Mouse (Mus musculus) limb, embryonic 10.5 days (tissue): ENCODE measurements around the gene Antxr2. TPM values are rescaled to one million over a fixed set of nuclear protein-coding genes. Genes with fewer than 3 reads are reported as not detected.

Experiments used
- DNase-seq: peaks from one replicate; pipeline ENCODE4 v3.0.0-alpha.2; 2017; ENCODE audit warnings: low spot score
- H3K27ac ChIP-seq: fragments of 300-500 bp; sonication (generic); 2 replicates; pipeline ENCODE4 v1.5.1; 2016; ENCODE audit warnings: mild to moderate bottlenecking
- H3K27me3 ChIP-seq: fragments of 300-500 bp; sonication (generic); 2 replicates; pipeline ENCODE4 v1.6.1; 2016; ENCODE audit warnings: low read depth, mild to moderate bottlenecking; ENCODE audit not compliant: poor library complexity, severe bottlenecking
- H3K36me3 ChIP-seq: fragments of 300-500 bp; sonication (generic); 2 replicates; pipeline ENCODE4 v1.6.1; 2016; ENCODE audit warnings: mild to moderate bottlenecking, moderate library complexity
- H3K4me1 ChIP-seq: fragments of 300-500 bp; sonication (generic); 2 replicates; pipeline ENCODE4 v1.6.1; 2016
- H3K4me3 ChIP-seq: fragments of 300-500 bp; sonication (generic); 2 replicates; pipeline ENCODE4 v1.5.1; 2016; ENCODE audit warnings: mild to moderate bottlenecking, moderate library complexity
- H3K9me3 ChIP-seq: fragments of 300-500 bp; sonication (generic); replicated peaks from 2 replicates; pipeline ENCODE4 v1.6.1; 2016; ENCODE audit warnings: mild to moderate bottlenecking
- WGBS: fragments of 180-500 bp; shearing (Covaris S2); methylation state at CpG from one replicate; pipeline ENCODE4 v1.1.7; 2016; 5-methylcytosine and 5-hydroxymethylcytosine counted together
- polyA plus RNA-seq: library from polyadenylated mRNA; unstranded; fragments of >200 nt; fragmentation: Nextera tagmentation; extraction: Ambion mirVana; gene quantifications from 2 replicates; pipeline ENCODE4 v1.2.1, GENCODE M21; 2016

The Antxr2 gene
- polyA plus RNA-seq, 1 experiment from 2014 or later = 22.3 TPM

DNA sequence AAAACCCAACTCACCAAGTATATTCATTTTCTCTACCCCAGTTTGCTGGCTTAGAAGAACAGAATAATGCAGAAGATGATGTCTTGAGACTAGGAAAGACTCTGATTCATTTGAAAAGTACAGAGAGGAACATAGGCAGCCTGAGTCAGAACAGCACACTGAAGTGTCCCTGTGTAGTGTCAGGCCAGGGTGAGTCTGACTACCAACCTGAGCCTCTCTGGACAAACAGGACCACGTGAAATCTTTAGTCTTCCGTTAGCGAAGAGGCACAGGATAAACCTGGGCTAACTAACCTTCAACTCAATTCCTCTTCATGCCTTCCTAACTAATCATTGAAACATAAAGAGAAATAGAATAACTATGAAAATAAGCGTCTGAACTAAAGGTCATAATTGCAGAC is 9.3 kb downstream of the Antxr2 start:
- no peak overlapping the region for H3K4me3 ChIP-seq
- H3K36me3 ChIP-seq = peaks cover 75% of the 10 kb centered on the region
- no peaks in the 10 kb centered on the region for H3K27me3 ChIP-seq
- no peak for DNase-seq
- no peaks in the 10 kb centered on the region for H3K9me3 ChIP-seq
- 90% methylated on average over 4 of the region's 4 CpGs for WGBS
- H3K27ac ChIP-seq = no peak overlapping the region
- H3K4me1 ChIP-seq = no peaks in the 10 kb centered on the region

DNA sequence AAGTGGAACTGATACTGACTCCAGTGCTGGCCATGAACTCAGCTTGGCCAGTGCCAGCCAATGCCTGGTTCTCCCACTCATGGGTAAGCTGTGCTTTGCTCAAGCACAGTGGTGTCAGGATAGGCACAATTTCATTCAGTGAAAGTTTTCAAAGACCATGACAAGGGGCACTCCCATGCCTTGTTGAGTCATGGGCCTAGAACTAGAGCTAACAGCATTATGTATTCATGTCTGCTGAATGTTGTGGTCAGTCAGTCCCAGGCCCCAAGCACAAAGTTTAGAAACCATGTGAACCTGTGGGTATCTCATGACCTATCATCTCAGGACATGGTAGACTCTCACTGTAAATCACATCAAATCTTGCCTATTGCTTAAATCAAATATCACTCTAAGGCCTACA is 10.2 kb downstream of the Antxr2 start:
- H3K9me3 ChIP-seq = no peaks in the 10 kb centered on the region
- no peak for DNase-seq
- no peaks in the 10 kb centered on the region for H3K4me1 ChIP-seq
- no peak overlapping the region for H3K27ac ChIP-seq
- H3K36me3 ChIP-seq = peaks cover 74% of the 10 kb centered on the region
- no peak overlapping the region for H3K4me3 ChIP-seq
- no peaks in the 10 kb centered on the region for H3K27me3 ChIP-seq

DNA sequence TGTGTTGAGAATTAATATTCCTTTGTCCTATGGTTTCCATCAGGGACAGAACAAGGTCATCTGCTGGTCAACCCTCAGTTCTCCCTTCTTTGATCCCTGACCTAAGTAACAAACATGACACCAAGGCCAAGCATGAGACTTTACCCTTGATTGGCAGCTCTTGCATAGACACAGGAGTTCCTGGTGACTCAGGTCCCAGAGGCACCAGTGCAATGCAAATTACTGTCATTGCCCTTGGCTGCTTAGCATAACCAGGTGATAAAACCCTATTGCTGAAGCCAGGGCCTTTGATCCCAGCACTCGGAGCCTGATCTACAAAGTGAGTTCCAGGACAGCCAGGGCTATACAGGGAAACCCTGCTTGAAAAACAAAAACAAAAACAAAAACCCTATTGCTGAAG is 11.4 kb downstream of the Antxr2 start:
- no peaks in the 10 kb centered on the region for H3K4me1 ChIP-seq
- H3K4me3 ChIP-seq = no peak overlapping the region
- no peak overlapping the region for H3K27ac ChIP-seq
- no peaks in the 10 kb centered on the region for H3K9me3 ChIP-seq
- H3K27me3 ChIP-seq = no peaks in the 10 kb centered on the region
- H3K36me3 ChIP-seq = peaks cover 61% of the 10 kb centered on the region
- DNase-seq = no peak
- WGBS = 54% methylated on average over 1 of the region's 1 CpGs

DNA sequence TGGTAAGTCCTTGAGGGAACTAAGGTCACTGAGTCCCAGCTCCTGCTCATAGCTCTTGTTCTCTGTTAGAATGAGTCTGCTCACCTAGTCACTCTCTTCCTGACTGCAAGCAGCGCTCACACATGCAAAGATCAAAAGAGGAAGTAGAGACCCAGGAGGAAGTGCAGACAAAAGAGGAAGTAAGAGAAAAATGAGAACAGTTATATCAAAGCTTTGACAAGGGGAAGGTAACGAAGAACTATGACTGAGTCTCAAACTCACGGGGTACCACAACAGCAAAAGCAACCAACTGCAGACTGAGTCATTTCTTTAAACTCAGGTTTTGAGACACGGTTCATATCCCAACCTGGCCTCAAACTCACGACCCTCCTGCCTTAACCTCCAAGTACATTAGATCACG is 12.7 kb downstream of the Antxr2 start:
- Histone ChIP-seq H3K27ac (no peak overlapping the region), H3K9me3 (no peaks in the 10 kb centered on the region), H3K4me1 (no peaks in the 10 kb centered on the region), H3K27me3 (no peaks in the 10 kb centered on the region), H3K36me3 (peaks cover 52% of the 10 kb centered on the region), H3K4me3 (no peak overlapping the region)
- 87% methylated on average over 6 of the region's 6 CpGs for WGBS
- DNase-seq = no peak

- no peaks in the 10 kb centered on the region for H3K27me3 ChIP-seq
- no peak overlapping the region for H3K4me3 ChIP-seq
- no peaks in the 10 kb centered on the region for H3K4me1 ChIP-seq
- no peaks in the 10 kb centered on the region for H3K9me3 ChIP-seq
- DNase-seq = no peak
- H3K36me3 ChIP-seq = peaks cover 42% of the 10 kb centered on the region
- H3K27ac ChIP-seq = no peak overlapping the region
- 94% methylated on average over 20 of the region's 20 CpGs for WGBS
These were observed 14.3 kb downstream of the Antxr2 start for GRCm38 (mm10) chr5:98016247-98017203.

DNA sequence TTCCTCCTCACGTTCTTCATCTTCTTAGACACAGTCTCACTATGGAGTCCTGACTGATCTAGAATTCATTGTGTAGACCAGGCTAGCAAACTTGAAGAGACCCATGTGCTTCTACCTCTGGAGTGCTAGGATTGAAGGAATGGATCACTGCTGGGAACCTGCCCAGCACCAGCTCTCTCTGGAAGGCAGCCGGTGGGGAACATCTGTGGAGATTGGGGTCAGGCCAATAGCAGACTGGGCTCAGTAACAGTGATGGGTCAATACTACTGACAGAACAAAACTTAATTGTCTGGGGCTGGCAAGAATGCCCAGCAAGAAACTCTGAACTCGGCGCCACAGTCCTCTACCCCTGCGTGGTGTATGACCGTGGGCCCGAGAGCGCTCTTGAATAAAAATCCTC is 25.1 kb downstream of the Antxr2 start:
- Histone ChIP-seq H3K4me1 (peaks cover 7% of the 10 kb centered on the region), H3K4me3 (no peak overlapping the region), H3K27ac (no peak overlapping the region), H3K9me3 (no peaks in the 10 kb centered on the region), H3K36me3 (peaks cover 48% of the 10 kb centered on the region), H3K27me3 (no peaks in the 10 kb centered on the region)
- no peak for DNase-seq
- WGBS = 98% methylated on average over 8 of the region's 8 CpGs

- no peak overlapping the region for H3K4me3 ChIP-seq
- peaks cover 52% of the 10 kb centered on the region for H3K36me3 ChIP-seq
- no peak for DNase-seq
- 88% methylated on average over 2 of the region's 2 CpGs for WGBS
- no peak overlapping the region for H3K27ac ChIP-seq
- H3K4me1 ChIP-seq = peaks cover 9% of the 10 kb centered on the region
- H3K9me3 ChIP-seq = no peaks in the 10 kb centered on the region
- H3K27me3 ChIP-seq = no peaks in the 10 kb centered on the region
These were observed 31.5 kb downstream of the Antxr2 start for GRCm38 (mm10) chr5:97999261-97999824.

- Histone ChIP-seq H3K4me1 (peaks cover 3% of the 10 kb centered on the region; the same call in 1 of the 2 replicates), H3K4me3 (no peak overlapping the region), H3K9me3 (no peaks in the 10 kb centered on the region), H3K27me3 (no peaks in the 10 kb centered on the region), H3K36me3 (peaks cover 28% of the 10 kb centered on the region), H3K27ac (no peak overlapping the region)
- no peak for DNase-seq
- WGBS = 63% methylated on average over 6 of the region's 6 CpGs
These were observed 34.2 kb downstream of the Antxr2 start for GRCm38 (mm10) chr5:97996500-97997176.

GRCm38 (mm10) chr5:97995881-97996280 is 35.0 kb downstream of the Antxr2 start:
- Histone ChIP-seq H3K4me3 (no peak overlapping the region), H3K9me3 (no peaks in the 10 kb centered on the region), H3K27me3 (no peaks in the 10 kb centered on the region), H3K4me1 (peaks cover 3% of the 10 kb centered on the region; the same call in 1 of the 2 replicates), H3K27ac (no peak overlapping the region), H3K36me3 (peaks cover 21% of the 10 kb centered on the region)
- DNase-seq = no peak
- WGBS = 81% methylated on average over 4 of the region's 4 CpGs

- Histone ChIP-seq H3K4me3 (no peak overlapping the region), H3K27ac (no peak overlapping the region), H3K36me3 (peaks cover 23% of the 10 kb centered on the region), H3K9me3 (no peaks in the 10 kb centered on the region), H3K27me3 (no peaks in the 10 kb centered on the region), H3K4me1 (peaks cover 9% of the 10 kb centered on the region; the same call in 1 of the 2 replicates)
- no peak for DNase-seq
- 94% methylated on average over 4 of the region's 4 CpGs for WGBS
These were observed 44.1 kb downstream of the Antxr2 start for GRCm38 (mm10) chr5:97986656-97987294.

- H3K27me3 ChIP-seq = no peaks in the 10 kb centered on the region
- no peaks in the 10 kb centered on the region for H3K9me3 ChIP-seq
- WGBS = 96% methylated on average over 9 of the region's 9 CpGs
- H3K27ac ChIP-seq = no peak overlapping the region
- peaks cover 27% of the 10 kb centered on the region for H3K36me3 ChIP-seq
- peaks cover 18% of the 10 kb centered on the region for H3K4me1 ChIP-seq
- no peak for DNase-seq
- H3K4me3 ChIP-seq = no peak overlapping the region
These were observed 47.5 kb downstream of the Antxr2 start for GRCm38 (mm10) chr5:97983375-97983774.

DNA sequence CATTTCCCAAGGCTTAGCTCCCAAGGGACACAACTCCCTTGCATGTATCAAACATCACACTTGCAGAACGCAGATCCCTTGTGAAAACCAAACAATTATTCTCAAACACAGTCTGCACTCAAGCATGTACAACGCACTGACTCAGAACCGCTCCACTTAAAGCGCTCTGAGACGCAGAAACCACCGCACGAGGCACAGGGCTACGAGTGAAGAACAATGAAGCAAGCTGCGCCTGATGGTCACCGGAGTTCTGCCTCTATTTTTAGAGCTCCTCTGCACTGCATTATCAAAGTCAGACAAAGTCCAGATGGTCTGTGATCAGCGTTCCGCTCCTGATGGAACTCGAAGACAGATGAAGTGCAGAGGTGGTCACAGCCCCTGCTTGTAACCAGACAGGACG is 50.4 kb downstream of the Antxr2 start:
- DNase-seq = peak; percentile 40
- H3K36me3 ChIP-seq = peaks cover 6% of the 10 kb centered on the region
- H3K27ac ChIP-seq = peak overlapping the region; percentile 54
- WGBS = 67% methylated on average over 14 of the region's 14 CpGs
- no peaks in the 10 kb centered on the region for H3K27me3 ChIP-seq
- H3K4me1 ChIP-seq = peaks cover 18% of the 10 kb centered on the region
- H3K4me3 ChIP-seq = no peak overlapping the region
- H3K9me3 ChIP-seq = no peaks in the 10 kb centered on the region
